Mouse (Mus musculus) kidney, adult 2 months (tissue): ENCODE results near the gene Anxa9.

Experiments
- CTCF ChIP-seq: fragments of 200-500 bp; conservative IDR thresholded peaks from 2 replicates; pipeline ENCODE4 v1.5.1; 2011; ENCODE audit warnings: low read depth, mild to moderate bottlenecking, control low read depth, low read length, moderate library complexity, mixed read lengths; ENCODE audit not compliant: insufficient read depth, insufficient read length
- POLR2A ChIP-seq: fragments of 200-500 bp; IDR thresholded peaks from one replicate; pipeline ENCODE4 v1.6.1; 2011; ENCODE audit warnings: low read depth, low read length, control low read depth

- TF ChIP-seq POLR2A (no peak), CTCF (no peak)
Observed at GRCm38 (mm10) chr3:95247660-95248336, 59.2 kb downstream of the Anxa9 start.
